Mouse (Mus musculus) liver, adult 2 months (tissue): ENCODE measurements around the gene Als2. TPM values are rescaled to one million over a fixed set of nuclear protein-coding genes. Genes with fewer than 3 reads are reported as not detected.

Experiments
- DNase-seq: peaks from one replicate; pipeline ENCODE4 v3.0.0-alpha.2; 2011; ENCODE audit warnings: low read depth, low spot score; ENCODE audit errors: extremely low read depth
- H3K27ac ChIP-seq: fragments of 200-500 bp; replicated peaks from 2 replicates; pipeline ENCODE4 v1.5.1; 2012; ENCODE audit warnings: low read depth, mild to moderate bottlenecking, control low read depth, inconsistent platforms, low read length; ENCODE audit not compliant: insufficient read depth
- H3K27me3 ChIP-seq: fragments of 200-500 bp; 2 replicates; pipeline ENCODE4 v1.6.1; 2012; ENCODE audit warnings: mild to moderate bottlenecking, moderate library complexity, low read length, inconsistent platforms; ENCODE audit not compliant: control insufficient read depth, insufficient read depth
- H3K36me3 ChIP-seq: fragments of 200-500 bp; 2 replicates; pipeline ENCODE4 v1.6.1; 2012; ENCODE audit warnings: low read length, inconsistent platforms; ENCODE audit not compliant: control insufficient read depth, insufficient read depth
- H3K4me1 ChIP-seq: fragments of 200-500 bp; 2 replicates; pipeline ENCODE4 v1.6.1; 2011; ENCODE audit warnings: low read length; ENCODE audit not compliant: control insufficient read depth, insufficient read depth
- H3K4me3 ChIP-seq: fragments of 200-500 bp; 2 replicates; pipeline ENCODE4 v1.5.1; 2011; ENCODE audit warnings: low read depth, mild to moderate bottlenecking, control low read depth, low read length, moderate library complexity; ENCODE audit not compliant: insufficient read depth
- H3K79me2 ChIP-seq: fragments of 200-500 bp; 2 replicates; pipeline ENCODE4 v1.6.1; 2012; ENCODE audit warnings: inconsistent platforms, mild to moderate bottlenecking, low read length, moderate library complexity; ENCODE audit not compliant: control insufficient read depth, insufficient read depth
- H3K9ac ChIP-seq: fragments of 200-500 bp; 2 replicates; pipeline ENCODE4 v1.6.1; 2012; ENCODE audit warnings: low read depth, mild to moderate bottlenecking, control low read depth, inconsistent platforms, low read length
- CTCF ChIP-seq: fragments of 200-500 bp; IDR thresholded peaks from 2 replicates; pipeline ENCODE4 v1.5.1; 2011; ENCODE audit warnings: low read depth, low read length, control low read depth
- POLR2A ChIP-seq: fragments of 200-500 bp; IDR thresholded peaks from 2 replicates; pipeline ENCODE4 v1.6.1; 2011; ENCODE audit warnings: low read length, control low read depth; ENCODE audit not compliant: insufficient read depth; ENCODE audit errors: extremely low read depth
- WGBS: fragments of 180-500 bp; shearing (Covaris S2); methylation state at CpG from one replicate; pipeline ENCODE4 v1.1.7; 2018; 5-methylcytosine and 5-hydroxymethylcytosine counted together
- polyA plus RNA-seq: library from polyadenylated mRNA; depleted of rRNA; stranded (reverse); fragments of >200 nt; gene quantifications from 2 replicates; pipeline ENCODE4 v1.2.3, GENCODE M21; 2012
- total RNA-seq: library from RNA; depleted of rRNA; stranded (reverse); fragments of >200 nt; gene quantifications from 2 replicates; pipeline ENCODE4 v1.2.3, GENCODE M21; 2014

Gene Als2
- total and polyA plus RNA-seq, 2 experiments: 20.2 to 34.2 TPM

DNA sequence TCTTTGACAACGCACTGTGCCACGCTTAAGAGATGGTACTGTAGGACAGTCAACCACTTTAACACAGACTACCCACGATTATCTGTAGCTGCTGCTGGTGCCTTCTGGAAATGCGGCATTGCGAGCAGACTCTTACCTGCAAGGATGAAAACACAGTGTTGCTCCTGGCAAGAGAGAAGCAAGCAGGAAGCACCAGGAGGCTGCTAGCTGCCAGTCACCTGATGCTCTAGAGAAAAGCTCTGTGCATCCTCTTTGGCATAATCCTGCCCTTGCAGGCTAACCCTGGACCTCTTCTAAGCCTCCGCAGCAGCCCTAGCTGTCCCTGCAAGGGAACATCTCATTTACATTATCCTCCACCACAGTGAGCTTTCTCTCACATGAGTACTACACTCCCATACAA, 75.6 kb downstream of the Als2 start:
- Histone ChIP-seq H3K79me2 (no peaks in the 10 kb centered on the region), H3K27ac (no peak overlapping the region), H3K4me1 (peaks cover 19% of the 10 kb centered on the region), H3K9ac (no peak overlapping the region), H3K27me3 (no peaks in the 10 kb centered on the region), H3K36me3 (peaks cover 48% of the 10 kb centered on the region), H3K4me3 (no peak overlapping the region)
- no peak for TF ChIP-seq POLR2A
- no peak for TF ChIP-seq CTCF
- no peak for DNase-seq
- 98% methylated on average over 6 of the region's 6 CpGs for WGBS

DNA sequence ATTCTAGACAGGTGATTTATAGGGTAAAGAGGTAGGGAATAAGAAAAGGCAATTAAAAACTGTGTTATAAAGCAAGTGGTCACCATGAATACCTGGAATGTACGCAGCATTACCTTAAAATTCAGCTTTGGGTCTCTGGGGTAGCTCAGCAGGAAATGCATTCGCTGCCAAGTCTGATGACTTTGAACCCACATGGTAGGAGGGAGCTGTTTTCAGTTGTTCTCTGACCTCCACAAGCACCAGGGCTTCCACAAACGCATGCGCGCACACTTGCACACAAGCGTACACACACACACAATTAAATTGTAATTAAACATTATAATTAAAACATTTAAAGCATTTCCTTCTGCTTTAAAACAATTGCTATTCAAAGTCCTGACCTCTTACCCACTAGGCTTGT, 76.2 kb downstream of the Als2 start:
- no peak overlapping the region for H3K9ac ChIP-seq
- TF ChIP-seq CTCF (no peak), POLR2A (no peak)
- H3K27me3 ChIP-seq: no peaks in the 10 kb centered on the region
- WGBS: 85% methylated on average over 6 of the region's 6 CpGs
- H3K79me2 ChIP-seq: no peaks in the 10 kb centered on the region
- peaks cover 45% of the 10 kb centered on the region for H3K36me3 ChIP-seq
- no peak overlapping the region for H3K27ac ChIP-seq
- no peak overlapping the region for H3K4me3 ChIP-seq
- peaks cover 16% of the 10 kb centered on the region for H3K4me1 ChIP-seq
- peak; percentile 50 for DNase-seq

DNA sequence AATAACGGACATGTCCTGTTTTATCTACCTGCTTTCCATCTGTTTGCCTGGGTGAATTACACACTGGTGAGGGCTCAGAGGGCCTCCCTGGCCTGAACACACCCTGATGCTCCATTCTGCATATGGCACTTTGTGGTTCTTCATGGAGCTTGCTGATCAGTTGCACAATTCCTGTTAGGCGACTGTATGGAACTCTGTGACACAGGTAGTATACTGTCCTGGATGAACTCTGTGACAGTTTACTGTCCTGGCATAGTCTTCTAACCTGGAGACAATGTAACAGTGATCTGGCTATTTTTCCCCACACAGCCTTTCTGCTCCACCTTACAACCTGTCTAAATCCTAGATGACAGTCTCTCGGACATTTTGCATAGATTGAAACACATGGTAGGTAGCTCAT, 77.9 kb downstream of the Als2 start:
- Histone ChIP-seq H3K9ac (no peak overlapping the region), H3K4me3 (no peak overlapping the region), H3K27me3 (no peaks in the 10 kb centered on the region), H3K36me3 (peaks cover 35% of the 10 kb centered on the region), H3K79me2 (no peaks in the 10 kb centered on the region), H3K27ac (no peak overlapping the region), H3K4me1 (peaks cover 14% of the 10 kb centered on the region; the same call in 1 of the 2 replicates)
- WGBS: 64% methylated on average over 3 of the region's 3 CpGs
- DNase-seq: peak; percentile 65
- TF ChIP-seq POLR2A (no peak), CTCF (no peak)

DNA sequence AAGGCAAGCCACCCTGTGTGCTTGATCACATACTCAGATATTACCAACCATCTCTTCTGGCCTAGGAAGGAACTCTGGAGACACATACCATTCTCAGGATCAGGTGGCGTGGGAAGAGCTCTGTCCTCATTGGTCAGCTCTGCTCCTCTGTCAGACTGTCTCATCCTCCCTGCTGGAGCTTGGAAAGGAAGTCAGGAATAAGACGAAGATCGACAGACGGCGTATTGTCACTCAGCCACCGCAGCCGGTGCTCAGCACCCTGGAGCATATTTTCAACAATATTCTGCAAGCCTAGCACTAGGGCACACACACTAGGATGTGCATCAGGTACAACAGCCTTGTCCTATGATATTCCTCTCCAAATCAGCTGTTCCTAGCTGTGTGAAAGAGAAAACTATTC, 78.5 kb downstream of the Als2 start:
- TF ChIP-seq POLR2A (no peak), CTCF (no peak)
- H3K79me2 ChIP-seq: no peaks in the 10 kb centered on the region
- peaks cover 14% of the 10 kb centered on the region; the same call in 1 of the 2 replicates for H3K4me1 ChIP-seq
- no peak for DNase-seq
- H3K9ac ChIP-seq: no peak overlapping the region
- H3K27me3 ChIP-seq: no peaks in the 10 kb centered on the region
- no peak overlapping the region for H3K4me3 ChIP-seq
- peaks cover 29% of the 10 kb centered on the region for H3K36me3 ChIP-seq
- peak overlapping the region; percentile 55; the same call in 1 of the 2 replicates for H3K27ac ChIP-seq
- 92% methylated on average over 7 of the region's 7 CpGs for WGBS

DNA sequence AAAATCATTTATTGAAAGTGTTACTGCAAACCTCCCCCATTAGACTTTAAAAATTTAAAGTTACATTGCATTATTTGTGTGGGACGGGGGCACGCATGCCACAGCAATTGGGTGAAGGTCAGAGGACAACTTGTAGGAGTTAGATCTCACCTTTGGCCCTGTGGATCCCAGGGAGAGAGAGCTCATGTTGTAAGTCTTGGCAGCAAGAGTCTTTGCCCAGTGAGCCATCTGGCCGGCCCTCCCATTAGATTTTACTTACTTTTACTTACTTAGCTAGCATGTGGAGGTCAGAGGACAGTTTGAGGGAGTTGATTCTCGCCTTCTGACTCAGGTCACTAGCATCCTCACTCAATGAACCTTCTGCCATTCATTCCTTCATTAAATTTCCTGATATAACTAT, 79.2 kb downstream of the Als2 start:
- peak; percentile 85 for DNase-seq
- no peak overlapping the region for H3K4me3 ChIP-seq
- no peak for TF ChIP-seq CTCF
- TF ChIP-seq POLR2A: no peak
- 22% methylated on average over 4 of the region's 4 CpGs for WGBS
- no peak overlapping the region for H3K9ac ChIP-seq
- H3K79me2 ChIP-seq: no peaks in the 10 kb centered on the region
- H3K27me3 ChIP-seq: no peaks in the 10 kb centered on the region
- H3K4me1 ChIP-seq: peaks cover 14% of the 10 kb centered on the region; the same call in 1 of the 2 replicates
- peaks cover 23% of the 10 kb centered on the region for H3K36me3 ChIP-seq
- no peak overlapping the region; the same call in 1 of the 2 replicates for H3K27ac ChIP-seq

GRCm38 (mm10) chr1:59152346-59152745, 84.7 kb downstream of the Als2 start:
- Histone ChIP-seq H3K27me3 (no peaks in the 10 kb centered on the region), H3K36me3 (peaks cover 12% of the 10 kb centered on the region; the same call in 1 of the 2 replicates), H3K4me3 (no peak overlapping the region), H3K27ac (peak overlapping the region; percentile 33), H3K79me2 (no peaks in the 10 kb centered on the region), H3K9ac (no peak overlapping the region), H3K4me1 (peaks cover 2% of the 10 kb centered on the region; the same call in 1 of the 2 replicates)
- TF ChIP-seq POLR2A (no peak), CTCF (no peak)
- peak; percentile 65 for DNase-seq
- 21% methylated on average over 4 of the region's 4 CpGs for WGBS
